Mouse (Mus musculus): Measurements from ENCODE around the gene Cog5. TPM values are rescaled to one million over a fixed set of nuclear protein-coding genes. Genes with fewer than 3 reads are reported as not detected.
A peak's percentile ranks its signal among the peaks of the same experiment; 100 is the strongest.

The Cog5 gene
- total RNA-seq, 2 experiments from 2014 or later, result 37.4 to 43.5 TPM

- peak in 1 of 2 experiments; percentile 16 for DNase-seq (ENCODE audit: low spot score in 2 of 2)
- intact Hi-C loops (cut with DNase I), result no loop called here
These were observed 258.9 kb downstream of the Cog5 start for GRCm38 (mm10) chr12:31913614-31914013.

- intact Hi-C loops (cut with DNase I), result no loop called here
These were observed 262.0 kb downstream of the Cog5 start for GRCm38 (mm10) chr12:31916691-31917090.

DNA sequence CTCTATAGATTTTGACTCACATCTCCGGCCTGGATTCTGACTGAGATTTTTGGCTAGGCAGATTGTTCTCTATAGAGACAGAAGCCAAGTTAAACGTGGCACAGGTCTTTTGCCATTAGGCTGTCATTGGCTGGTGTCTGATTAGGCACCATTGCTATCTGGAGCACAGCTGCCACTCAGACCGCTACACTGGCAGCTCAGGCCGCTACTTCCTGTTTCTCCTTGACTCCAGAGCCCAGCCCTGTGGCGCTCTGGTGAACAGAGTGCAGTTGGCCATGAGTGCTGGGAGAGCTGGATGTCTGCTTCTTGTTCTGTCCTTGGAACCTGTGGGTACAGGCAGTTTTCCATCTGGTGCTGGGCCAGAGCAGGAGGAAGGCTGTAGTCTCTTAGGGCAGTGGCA, 262.6 kb downstream of the Cog5 start:
- intact Hi-C loops (cut with DNase I), result no loop called here
- peak in 1 of 2 experiments; percentile 9 for DNase-seq (ENCODE audit: low spot score in 2 of 2)

More at GRCm38 (mm10) chr12:31916691-31917090, 262.0 kb downstream of the Cog5 start:
- DNase-seq (ENCODE audit: low spot score in 2 of 2), result no peak

DNA sequence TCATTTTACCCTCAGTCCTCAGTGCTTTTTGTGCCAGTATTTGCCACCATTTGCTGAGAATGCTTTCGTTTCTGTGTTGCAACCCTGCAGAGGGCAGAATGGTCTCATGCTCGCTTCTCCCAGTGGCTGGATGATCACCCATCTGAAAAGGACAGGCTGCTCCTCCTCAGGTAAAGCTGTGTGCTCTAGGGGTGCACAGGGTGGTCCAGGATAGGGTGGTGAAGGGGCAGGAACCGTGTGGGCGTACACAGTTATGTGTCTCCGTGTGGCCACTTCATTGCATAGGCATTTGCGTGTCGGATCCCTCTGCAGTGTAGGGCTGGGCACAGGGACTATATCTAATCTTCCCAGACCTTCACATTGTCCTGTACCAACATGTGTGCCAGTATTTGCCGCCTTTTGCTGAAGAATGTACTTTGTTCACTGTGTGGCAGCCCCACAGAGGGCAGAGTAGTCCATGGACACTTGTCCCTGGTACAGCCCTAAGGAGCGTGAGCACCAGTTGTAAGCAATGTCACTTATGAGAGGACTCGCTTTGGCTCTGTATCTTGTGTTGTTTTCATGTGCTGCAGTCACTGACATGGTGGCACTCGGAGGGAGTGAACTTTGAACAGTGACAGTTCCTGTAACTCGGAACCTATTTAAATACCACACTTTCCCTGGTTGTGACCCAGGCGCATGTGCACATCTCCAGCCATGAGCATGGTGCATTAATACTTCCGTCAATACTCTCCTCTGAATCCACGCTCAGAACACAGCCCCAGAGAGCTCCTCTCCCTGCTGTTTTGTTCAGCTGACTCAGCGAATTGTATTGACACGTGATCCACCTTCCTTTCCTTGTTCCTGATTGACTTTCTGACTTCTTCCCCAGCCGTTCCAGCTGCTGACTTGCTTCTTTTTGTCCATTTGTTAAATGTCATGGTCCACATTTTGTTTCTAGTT, 266.1 kb downstream of the Cog5 start:
- intact Hi-C loops (cut with DNase I), result loop anchor here (5.0 to 10.0 kb wide), 2 partner anchors 208 to 546 kb away; partner anchors contain the start of gene Gpr22
- DNase-seq (ENCODE audit: low spot score in 2 of 2), result no peak

DNA sequence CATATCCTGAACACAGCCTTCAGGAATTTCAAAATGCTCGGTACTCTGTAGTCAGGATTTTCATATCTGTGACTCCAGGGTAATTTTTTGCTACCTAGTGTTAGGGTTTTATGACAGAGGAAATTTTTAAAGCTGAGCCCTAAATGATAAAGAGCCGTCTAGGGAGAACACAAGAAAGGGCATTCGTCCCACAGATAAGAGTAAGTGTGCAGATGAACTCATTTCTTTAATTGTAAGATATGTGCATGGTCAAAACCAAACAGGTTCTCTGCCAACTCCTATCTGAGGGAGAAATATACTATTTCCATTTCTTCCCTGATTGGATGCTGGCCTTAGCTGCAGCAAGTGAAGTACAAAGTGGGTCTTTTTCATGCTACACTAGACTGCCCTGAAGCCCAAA, 269.5 kb downstream of the Cog5 start:
- intact Hi-C loops (cut with DNase I), result loop anchor here (5.0 to 10.0 kb wide), 2 partner anchors 212 to 549 kb away; partner anchors contain the start of gene Gpr22

DNA sequence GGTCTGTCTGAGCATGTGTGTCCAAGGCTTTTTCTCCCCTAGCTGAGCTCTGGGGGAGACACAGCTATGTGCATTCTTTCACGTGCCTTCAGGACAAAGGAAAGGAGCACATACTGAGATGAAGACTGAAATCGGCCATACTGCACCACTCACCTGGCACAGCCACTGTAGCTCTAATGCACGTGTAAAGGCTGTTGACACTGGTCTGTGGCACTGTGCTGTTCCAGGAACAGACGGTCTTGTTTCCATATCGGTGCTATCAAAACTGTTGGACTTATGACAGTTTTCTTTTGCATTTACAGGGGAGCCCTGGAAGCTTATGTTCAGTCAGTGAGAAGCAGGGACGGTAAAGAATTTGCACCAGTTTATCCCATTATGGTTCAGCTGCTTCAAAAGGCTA, 270.7 kb downstream of the Cog5 start:
- intact Hi-C loops (cut with DNase I), result loop anchor here (5.0 to 10.0 kb wide), 4 partner anchors 273 to 551 kb away; partner anchors contain the start of genes Bcap29, Cog5 and Dus4l
- no peak for DNase-seq (ENCODE audit: low spot score in 2 of 2)

More for the DNA sequence above, 269.5 kb downstream of the Cog5 start:
- DNase-seq (ENCODE audit: low spot score in 2 of 2), result no peak

GRCm38 (mm10) chr12:31926661-31927061, 272.0 kb downstream of the Cog5 start:
- peak; percentile 70 to 74 for DNase-seq (ENCODE audit: low spot score in 2 of 2)
- intact Hi-C loops (cut with DNase I), result loop anchor here (5.0 to 10.0 kb wide), 4 partner anchors 274 to 552 kb away; partner anchors contain the start of genes Bcap29, Cog5 and Dus4l

GRCm38 (mm10) chr12:31928498-31928897, 273.8 kb downstream of the Cog5 start:
- intact Hi-C loops (cut with DNase I), result loop anchor here (5.0 to 10.0 kb wide), 4 partner anchors 276 to 554 kb away; partner anchors contain the start of genes Bcap29, Cog5 and Dus4l
- DNase-seq (ENCODE audit: low spot score in 2 of 2), result no peak

- intact Hi-C loops (cut with DNase I), result no loop called here
These were observed 277.1 kb downstream of the Cog5 start for GRCm38 (mm10) chr12:31931818-31932217.

DNA sequence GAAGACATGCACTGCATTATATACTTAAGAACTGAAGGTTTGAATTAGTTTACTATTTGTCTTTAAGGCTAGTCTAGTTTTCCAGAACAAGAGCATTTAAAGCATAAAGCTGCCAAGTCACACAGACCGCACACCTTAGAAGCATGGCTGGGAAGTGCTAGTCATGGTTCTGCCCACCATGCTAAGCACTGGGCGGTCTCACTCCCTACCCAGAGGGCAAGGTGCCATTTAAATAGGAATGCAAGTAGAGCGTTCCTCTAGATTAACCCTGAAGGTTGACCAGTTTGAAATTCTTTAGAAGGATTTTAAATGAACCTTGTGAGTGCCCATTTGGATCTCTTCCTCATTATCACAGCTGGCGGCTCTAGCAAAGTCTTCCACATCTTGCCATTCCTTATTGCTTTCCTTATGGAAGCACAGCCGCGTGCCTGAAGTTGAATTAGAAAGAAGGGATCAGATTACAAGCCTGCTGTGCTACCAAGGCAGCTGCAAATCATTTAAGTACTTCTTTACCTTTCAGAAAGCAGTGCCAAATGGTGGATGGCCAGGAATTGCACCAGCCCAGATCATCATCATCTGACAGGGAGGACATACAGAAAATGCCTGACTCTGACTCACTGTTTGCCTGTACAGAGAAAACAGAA, 282.1 kb downstream of the Cog5 start:
- intact Hi-C loops (cut with DNase I), result no loop called here
- no peak for DNase-seq (ENCODE audit: low spot score in 2 of 2)

More at GRCm38 (mm10) chr12:31931818-31932217, 277.1 kb downstream of the Cog5 start:
- DNase-seq (ENCODE audit: low spot score in 2 of 2), result no peak

GRCm38 (mm10) chr12:31937613-31938012, 282.9 kb downstream of the Cog5 start:
- no peak for DNase-seq (ENCODE audit: low spot score in 2 of 2)
- intact Hi-C loops (cut with DNase I), result no loop called here

DNA sequence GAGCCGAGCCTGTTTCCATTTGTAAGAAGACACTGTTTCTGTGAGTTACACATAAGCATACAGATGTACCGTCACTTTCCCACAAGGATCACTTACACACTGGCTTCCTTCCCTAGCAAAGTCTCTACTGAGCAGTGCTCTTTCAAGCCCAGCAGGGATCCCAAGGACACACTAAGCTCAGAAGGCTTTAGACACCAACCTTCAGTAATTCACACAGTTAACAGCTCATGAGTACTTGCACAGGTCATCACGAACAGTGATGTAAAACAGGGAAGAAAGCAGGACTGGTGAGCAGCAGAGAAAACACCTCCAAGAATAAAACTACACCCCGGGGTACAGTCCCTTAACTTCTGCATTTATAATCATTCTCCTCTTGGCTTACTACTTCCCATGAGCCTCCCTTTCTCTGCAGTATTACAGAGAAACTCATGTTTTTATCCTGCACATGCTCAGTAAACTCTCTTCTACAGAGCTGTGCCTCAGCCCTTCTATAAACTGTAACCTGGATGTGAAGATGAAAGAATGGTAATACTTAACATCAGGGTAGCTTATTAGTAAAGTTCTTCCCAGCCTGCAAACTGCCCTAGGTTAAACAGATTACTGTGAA, 283.8 kb downstream of the Cog5 start:
- no peak for DNase-seq (ENCODE audit: low spot score in 2 of 2)
- intact Hi-C loops (cut with DNase I), result no loop called here

DNA sequence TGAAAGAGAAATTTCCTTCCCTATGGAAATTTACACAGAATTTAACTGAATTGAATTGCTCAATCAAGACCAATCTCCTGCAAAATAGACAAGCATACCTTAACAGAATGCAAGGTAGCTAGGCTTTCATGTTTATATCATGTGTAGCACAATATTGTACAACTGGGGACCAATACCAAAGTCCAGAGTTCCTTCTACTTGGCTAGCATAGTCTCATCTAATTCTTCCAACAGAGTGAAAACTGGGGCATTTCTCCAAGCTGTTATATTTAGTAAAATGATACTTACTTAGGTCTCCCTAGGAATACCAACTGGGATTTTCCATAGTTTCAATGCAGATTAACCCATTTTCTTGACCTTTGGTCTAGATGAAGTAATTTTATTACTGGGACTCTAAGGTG, 284.4 kb downstream of the Cog5 start:
- no peak for DNase-seq (ENCODE audit: low spot score in 2 of 2)
- intact Hi-C loops (cut with DNase I), result no loop called here

DNA sequence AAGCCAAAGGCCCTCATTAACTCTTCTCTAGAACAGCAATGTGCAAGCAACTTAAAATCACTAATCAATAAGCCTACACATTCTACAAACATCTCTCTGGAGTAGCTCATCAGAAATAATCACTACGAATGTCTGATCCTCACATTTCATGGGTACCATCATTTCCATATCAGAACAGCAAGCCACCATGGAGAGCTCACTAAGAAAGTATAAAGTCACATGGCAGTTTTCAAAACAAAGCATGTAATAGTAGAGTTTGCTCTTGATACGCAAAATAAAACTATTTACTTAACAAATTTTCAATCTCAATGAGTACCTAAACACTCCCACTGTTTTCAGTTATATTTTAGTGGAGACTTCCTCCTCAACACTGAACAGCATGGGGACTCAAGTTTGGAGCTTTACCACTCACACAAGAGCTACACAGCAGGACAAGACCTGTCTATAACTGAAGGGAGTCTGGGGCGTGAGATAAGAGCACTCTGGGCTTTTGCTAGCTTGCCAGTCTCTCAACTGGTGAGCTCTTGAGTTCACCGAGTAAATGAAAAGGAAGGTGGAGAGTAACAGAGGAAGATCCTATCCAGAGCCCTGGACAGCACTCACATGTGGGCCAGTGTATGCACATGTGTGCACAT, 288.5 kb downstream of the Cog5 start:
- intact Hi-C loops (cut with DNase I), result no loop called here
- no peak for DNase-seq (ENCODE audit: low spot score in 2 of 2)

DNA sequence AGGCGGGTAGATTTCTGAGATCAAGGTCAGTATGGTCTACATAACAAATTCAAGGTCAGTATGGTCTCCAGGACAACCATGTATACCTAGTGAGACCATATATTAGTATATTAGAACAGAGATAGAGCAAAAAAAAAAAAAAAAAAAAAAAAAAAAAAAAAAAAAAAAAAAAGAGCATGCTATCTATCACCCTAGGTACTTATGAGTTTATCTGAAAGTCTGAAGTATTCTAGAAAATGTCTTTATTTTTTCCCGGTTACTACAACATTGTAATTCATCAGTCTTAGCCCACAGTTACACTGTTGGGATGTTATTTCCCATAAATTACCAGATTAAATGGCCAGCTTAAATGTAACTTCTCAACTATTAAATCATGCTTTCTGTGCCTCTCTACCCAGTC, 289.7 kb downstream of the Cog5 start:
- DNase-seq (ENCODE audit: low spot score in 2 of 2), result no peak
- intact Hi-C loops (cut with DNase I), result no loop called here

- DNase-seq (ENCODE audit: low spot score in 2 of 2), result no peak
- intact Hi-C loops (cut with DNase I), result no loop called here
These were observed 292.8 kb downstream of the Cog5 start for GRCm38 (mm10) chr12:31947476-31947875.

- intact Hi-C loops (cut with DNase I), result no loop called here
- no peak for DNase-seq (ENCODE audit: low spot score in 2 of 2)
These were observed 293.7 kb downstream of the Cog5 start for GRCm38 (mm10) chr12:31948101-31949000.

DNA sequence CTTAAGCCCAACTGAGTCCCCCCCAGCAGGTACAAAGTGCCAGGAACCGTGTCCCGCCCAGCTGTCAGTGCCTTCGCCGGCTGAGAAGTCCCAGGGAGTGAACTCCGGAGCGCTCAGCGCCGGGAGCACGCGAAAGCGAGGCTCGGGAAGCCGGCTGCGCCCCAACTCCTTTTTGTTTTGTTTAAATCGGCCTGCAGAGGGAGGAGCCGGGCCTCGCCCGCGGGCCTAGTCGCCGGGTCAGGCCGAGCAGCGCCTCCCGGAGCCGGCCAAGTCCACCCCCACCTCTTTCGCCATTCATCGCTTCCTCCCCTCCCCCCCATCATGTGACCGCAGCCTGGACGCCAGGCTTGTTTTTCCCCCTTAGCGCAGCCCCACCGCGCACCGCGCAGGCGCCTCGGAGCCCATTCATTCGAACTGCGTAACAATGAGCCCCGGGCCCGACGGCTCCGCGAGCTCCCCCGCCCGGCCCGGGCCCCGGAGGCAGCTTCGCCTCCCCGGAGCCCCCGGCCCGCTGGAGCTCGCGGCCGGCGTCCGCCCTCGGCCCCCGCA, 294.6 kb downstream of the Cog5 start:
- DNase-seq (ENCODE audit: low spot score in 2 of 2), result peak; percentile 88 to 92
- intact Hi-C loops (cut with DNase I), result no loop called here
